Mouse (Mus musculus) frontal cortex, adult (tissue): ENCODE measurements around the gene Hcn1.

Experiments
- ATAC-seq: cut with Nextera tagmentation; 2 replicates; pipeline ENCODE4 v1.9.2; 2017; ENCODE audit warnings: mild to moderate bottlenecking, moderate library complexity, mixed read lengths; ENCODE audit not compliant: low TSS enrichment

Hcn1 gene

GRCm38 (mm10) chr13:117858416-117858815 lies 256.3 kb downstream of the Hcn1 start:
- peak; percentile 62; the same call in 1 of the 2 replicates for ATAC-seq

- ATAC-seq: peak; percentile 55
Observed at GRCm38 (mm10) chr13:117877787-117878186, 275.7 kb downstream of the Hcn1 start.

- ATAC-seq: peak; percentile 30
Observed at GRCm38 (mm10) chr13:117880471-117881225, 278.5 kb downstream of the Hcn1 start.

GRCm38 (mm10) chr13:117892076-117892475 lies 290.0 kb downstream of the Hcn1 start:
- no peak for ATAC-seq

GRCm38 (mm10) chr13:117898052-117898451 lies 295.9 kb downstream of the Hcn1 start:
- peak; percentile 98 for ATAC-seq

- no peak for ATAC-seq
Observed at GRCm38 (mm10) chr13:117907801-117908200, 305.7 kb downstream of the Hcn1 start.

GRCm38 (mm10) chr13:117929734-117930133 lies 327.6 kb downstream of the Hcn1 start:
- ATAC-seq: no peak

- no peak for ATAC-seq
Observed at GRCm38 (mm10) chr13:117931746-117932145, 329.6 kb downstream of the Hcn1 start.

- peak; percentile 38; the same call in 1 of the 2 replicates for ATAC-seq
Observed at GRCm38 (mm10) chr13:117938761-117939160, 336.6 kb downstream of the Hcn1 start.

- peak; percentile 44; the same call in 1 of the 2 replicates for ATAC-seq
Observed at GRCm38 (mm10) chr13:117940536-117941280, 338.6 kb downstream of the Hcn1 start.

GRCm38 (mm10) chr13:117946843-117947242 lies 344.7 kb downstream of the Hcn1 start:
- peak; percentile 44 for ATAC-seq

GRCm38 (mm10) chr13:117947704-117948376 lies 345.7 kb downstream of the Hcn1 start:
- no peak for ATAC-seq

GRCm38 (mm10) chr13:117958496-117959421 lies 356.6 kb downstream of the Hcn1 start:
- peak; percentile 73; the same call in 1 of the 2 replicates for ATAC-seq

- no peak for ATAC-seq
Observed at GRCm38 (mm10) chr13:117964620-117965019, 362.5 kb downstream of the Hcn1 start.

- no peak for ATAC-seq
Observed at GRCm38 (mm10) chr13:117975382-117975781, 373.3 kb downstream of the Hcn1 start.

GRCm38 (mm10) chr13:117975823-117976222 lies 373.7 kb downstream of the Hcn1 start:
- ATAC-seq: no peak

GRCm38 (mm10) chr13:117984339-117984738 lies 382.2 kb downstream of the Hcn1 start:
- ATAC-seq: no peak

- no peak for ATAC-seq
Observed at GRCm38 (mm10) chr13:117999767-118000488, 397.8 kb downstream of the Hcn1 start.

GRCm38 (mm10) chr13:118000538-118000937 lies 398.4 kb downstream of the Hcn1 start:
- no peak for ATAC-seq

GRCm38 (mm10) chr13:118021176-118021575 lies 419.1 kb downstream of the Hcn1 start:
- no peak for ATAC-seq
